Mouse (Mus musculus) myocyte (in vitro differentiated cells): ENCODE measurements around the gene Bsnd.

Experiments used
- CEBPB ChIP-seq: IDR thresholded peaks from 2 replicates; pipeline ENCODE4 v1.6.1; 2011; ENCODE audit warnings: mild to moderate bottlenecking, moderate library complexity; ENCODE audit not compliant: poor library complexity, insufficient read depth, severe bottlenecking
- E2F4 ChIP-seq: IDR thresholded peaks from one replicate; pipeline ENCODE4 v1.6.1; 2011; ENCODE audit warnings: mild to moderate bottlenecking, control low read depth, moderate library complexity; ENCODE audit not compliant: insufficient read depth
- MAX ChIP-seq: IDR thresholded peaks from one replicate; pipeline ENCODE4 v1.6.1; 2011; ENCODE audit warnings: low read depth, mild to moderate bottlenecking, control low read depth
- MYOD1 ChIP-seq, 3 experiments: IDR thresholded peaks; one replicate each; pipeline ENCODE4 v1.6.1; 2011; ENCODE audit warnings: control low read depth in 2 of 3, low read depth in 2 of 3, mild to moderate bottlenecking in 2 of 3, moderate library complexity in 1 of 3; ENCODE audit not compliant: insufficient read length in 2 of 3, control insufficient read depth in 1 of 3
- MYOG ChIP-seq, 3 experiments: IDR thresholded peaks; one replicate each; pipeline ENCODE4 v1.6.1; 2011; ENCODE audit warnings: control low read depth in 2 of 3, low read depth in 2 of 3, mild to moderate bottlenecking in 2 of 3; ENCODE audit not compliant: insufficient read length in 2 of 3, control insufficient read depth in 1 of 3, insufficient read depth in 1 of 3
- POLR2A ChIP-seq: IDR thresholded peaks from one replicate; pipeline ENCODE4 v1.6.1; 2011; ENCODE audit warnings: low read depth, mild to moderate bottlenecking, control low read depth, moderate library complexity; ENCODE audit not compliant: insufficient read length
- POLR2AphosphoS2 ChIP-seq: IDR thresholded peaks from one replicate; pipeline ENCODE4 v1.6.1; 2011; ENCODE audit warnings: low read depth, control low read depth; ENCODE audit not compliant: insufficient read length
- REST ChIP-seq: IDR thresholded peaks from one replicate; pipeline ENCODE4 v1.6.1; 2011; ENCODE audit warnings: mild to moderate bottlenecking, control low read depth, moderate library complexity; ENCODE audit not compliant: insufficient read depth, insufficient read length
- SRF ChIP-seq: IDR thresholded peaks from one replicate; pipeline ENCODE4 v1.6.1; 2011; ENCODE audit warnings: low read depth; ENCODE audit not compliant: control insufficient read depth, insufficient read length
- TCF12 ChIP-seq: IDR thresholded peaks from one replicate; pipeline ENCODE4 v1.6.1; 2011; ENCODE audit warnings: mild to moderate bottlenecking, control low read depth; ENCODE audit not compliant: poor library complexity, insufficient read depth, severe bottlenecking
- TCF3 ChIP-seq: IDR thresholded peaks from one replicate; pipeline ENCODE4 v1.6.1; 2011; ENCODE audit warnings: low read depth, control low read depth; ENCODE audit not compliant: insufficient read length
- USF1 ChIP-seq: IDR thresholded peaks from one replicate; pipeline ENCODE4 v1.6.1; 2011; ENCODE audit warnings: low read depth, mild to moderate bottlenecking, control low read depth, moderate library complexity

GRCm38 (mm10) chr4:106467420-106468110 lies 24.5 kb downstream of the Bsnd start:
- TF ChIP-seq POLR2AphosphoS2 (no peak), MYOD1 (IDR thresholded peaks at IDR 0.05; ENCODE audit: control insufficient read depth in 1 of 3, insufficient read length in 2 of 3, low read depth in 2 of 3) (no peak), POLR2A (no peak), E2F4 (no peak), TCF12 (no peak), SRF (no peak), CEBPB (no peak), MAX (no peak), REST (no peak), MYOG (IDR thresholded peaks at IDR 0.05; ENCODE audit: control insufficient read depth in 1 of 3, insufficient read depth in 1 of 3, insufficient read length in 2 of 3, low read depth in 2 of 3) (no peak), USF1 (no peak), TCF3 (no peak)
